Mouse (Mus musculus): ENCODE results near the gene Rac1.

The Rac1 gene

GRCm38 (mm10) chr5:143489749-143490342, 38.0 kb downstream of the Rac1 start:
- DNase-seq, result no peak

- DNase-seq, result no peak
Measured at GRCm38 (mm10) chr5:143487998-143488397, 39.8 kb downstream of the Rac1 start.

- DNase-seq, result no peak
Measured at GRCm38 (mm10) chr5:143487193-143487592, 40.6 kb downstream of the Rac1 start.

- DNase-seq, result no peak
Measured at GRCm38 (mm10) chr5:143484955-143485354, 42.9 kb downstream of the Rac1 start.

- DNase-seq, result no peak
Measured at GRCm38 (mm10) chr5:143477901-143478300, 49.9 kb downstream of the Rac1 start.

- DNase-seq, result no peak
Measured at GRCm38 (mm10) chr5:143476013-143476412, 51.8 kb downstream of the Rac1 start.

GRCm38 (mm10) chr5:143475153-143475844, 52.5 kb downstream of the Rac1 start:
- no peak for DNase-seq

- no peak for DNase-seq
Measured at GRCm38 (mm10) chr5:143471953-143472618, 55.8 kb downstream of the Rac1 start.

- no peak for DNase-seq
Measured at GRCm38 (mm10) chr5:143471165-143471546, 56.7 kb downstream of the Rac1 start.

GRCm38 (mm10) chr5:143470421-143471164, 57.2 kb downstream of the Rac1 start:
- peak; percentile 57 for DNase-seq

- DNase-seq, result no peak
Measured at GRCm38 (mm10) chr5:143469628-143470027, 58.2 kb downstream of the Rac1 start.

- DNase-seq, result no peak
Measured at GRCm38 (mm10) chr5:143467931-143468330, 59.9 kb downstream of the Rac1 start.

GRCm38 (mm10) chr5:143466891-143467669, 60.8 kb downstream of the Rac1 start:
- DNase-seq, result no peak

- DNase-seq, result no peak
Measured at GRCm38 (mm10) chr5:143465156-143466085, 62.4 kb downstream of the Rac1 start.

GRCm38 (mm10) chr5:143464757-143465118, 63.1 kb downstream of the Rac1 start:
- DNase-seq, result no peak

GRCm38 (mm10) chr5:143464100-143464756, 63.6 kb downstream of the Rac1 start, which contains the start of gene Daglb:
Gene Daglb (plus strand): TSS chr5:143464584.
- DNase-seq, result peak; percentile 90

- no peak for DNase-seq
Measured at GRCm38 (mm10) chr5:143463671-143464070, 64.2 kb downstream of the Rac1 start.

Measured in lung, postnatal 10 days (tissue).